Mouse (Mus musculus): ENCODE data around the gene Sv2b. TPM values are rescaled to one million over a fixed set of nuclear protein-coding genes. Genes with fewer than 3 reads are reported as not detected.
A peak's percentile ranks its signal among the peaks of the same experiment; 100 is the strongest.

The Sv2b gene
- total RNA-seq, 2 experiments from 2014 or later, result 341 to 350 TPM

DNA sequence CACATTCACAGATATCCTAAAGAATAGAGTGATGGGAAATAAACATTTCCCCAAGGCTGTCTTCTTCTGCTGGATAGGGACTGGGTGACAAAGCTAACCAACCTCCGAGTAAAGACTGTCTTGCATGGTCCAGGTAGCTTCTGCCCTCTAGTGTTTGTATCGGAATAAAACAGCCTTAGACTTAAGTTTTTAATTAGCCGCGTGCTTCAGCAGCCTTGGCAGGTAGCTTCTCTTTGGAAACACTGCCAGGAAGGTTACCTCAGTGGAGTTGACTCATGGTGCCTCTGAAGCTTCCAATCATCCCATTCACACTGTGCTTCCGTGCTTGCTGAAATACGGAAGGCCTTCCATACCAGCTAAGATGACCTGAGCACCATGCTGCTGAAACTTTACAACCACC lies 198.4 kb downstream of the Sv2b start:
- peak in 1 of 2 experiments; percentile 70 for DNase-seq (ENCODE audit: low spot score in 2 of 2)

DNA sequence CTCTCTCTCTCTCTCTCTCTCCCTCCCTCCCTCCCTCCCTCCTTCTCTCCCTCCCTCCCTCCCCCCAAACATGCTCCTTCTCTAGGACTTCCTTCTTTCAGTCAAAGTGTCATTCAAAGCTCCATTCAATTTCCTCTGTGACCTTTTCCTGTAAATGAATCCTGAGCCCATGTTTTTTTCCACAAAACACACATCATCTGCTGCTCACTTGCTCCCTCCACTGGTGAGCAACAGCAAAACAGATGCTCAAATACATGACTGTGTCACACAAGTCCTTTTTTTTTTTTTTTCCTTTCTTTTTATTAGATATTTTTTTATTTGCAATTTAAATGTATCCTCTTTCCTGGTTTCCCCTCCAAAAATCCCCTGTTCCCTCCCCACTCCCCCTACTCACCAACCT lies 201.6 kb downstream of the Sv2b start:
- peak; percentile 57 to 64 for DNase-seq (ENCODE audit: low spot score in 2 of 2)

DNA sequence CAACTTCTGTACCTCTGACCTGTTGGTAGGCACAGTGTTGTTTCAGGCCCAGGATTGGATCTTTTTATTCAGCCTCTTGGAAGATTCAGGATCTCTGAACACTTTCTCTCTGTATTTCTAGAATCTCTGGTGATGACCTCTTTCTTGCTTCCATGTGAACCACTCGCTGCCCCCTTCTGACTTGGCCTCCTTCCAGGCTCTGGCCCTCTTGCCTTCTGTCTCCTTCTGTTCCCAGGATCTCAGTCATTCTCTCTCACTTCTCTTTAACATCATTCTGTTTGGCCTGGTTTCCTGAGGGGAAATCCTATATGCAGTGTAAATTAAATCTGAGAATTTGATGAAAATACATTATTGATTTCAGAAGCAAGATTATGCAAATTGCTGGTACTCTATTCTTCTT lies 205.2 kb downstream of the Sv2b start:
- DNase-seq (ENCODE audit: low spot score in 2 of 2), result no peak

DNA sequence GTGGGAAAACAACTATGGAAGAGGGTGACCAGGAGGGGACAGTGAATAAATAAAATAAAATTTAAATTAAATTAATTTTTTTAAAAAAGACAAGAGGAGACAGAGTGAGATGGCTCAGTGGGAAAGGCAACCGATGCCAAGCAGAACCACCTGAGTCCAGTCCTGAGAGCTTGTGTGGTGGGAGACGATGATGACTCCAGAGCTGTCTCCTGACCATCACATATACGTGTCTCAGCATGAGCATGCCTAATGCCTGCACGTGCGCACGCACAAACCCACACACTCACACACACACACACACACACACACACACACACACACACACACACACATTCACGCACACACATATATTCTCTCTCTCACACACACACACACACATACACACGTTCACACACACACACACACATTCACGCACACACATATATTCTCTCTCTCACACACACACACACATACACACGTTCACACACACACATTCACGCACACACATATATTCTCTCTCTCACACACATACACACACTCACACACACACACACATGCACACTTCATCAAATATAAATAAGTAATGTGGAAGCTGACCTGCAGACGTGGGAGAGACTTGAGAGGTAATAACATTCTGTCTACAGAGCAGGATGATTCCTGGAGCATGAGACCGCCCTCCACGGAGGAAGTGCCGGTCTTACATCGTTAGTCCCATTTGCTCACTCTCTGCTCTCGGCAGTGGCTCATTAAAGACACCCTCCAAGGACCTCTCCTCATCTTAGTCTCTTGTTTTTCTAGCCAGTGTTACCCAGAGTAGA lies 206.3 kb downstream of the Sv2b start:
- DNase-seq (ENCODE audit: low spot score in 2 of 2), result no peak

DNA sequence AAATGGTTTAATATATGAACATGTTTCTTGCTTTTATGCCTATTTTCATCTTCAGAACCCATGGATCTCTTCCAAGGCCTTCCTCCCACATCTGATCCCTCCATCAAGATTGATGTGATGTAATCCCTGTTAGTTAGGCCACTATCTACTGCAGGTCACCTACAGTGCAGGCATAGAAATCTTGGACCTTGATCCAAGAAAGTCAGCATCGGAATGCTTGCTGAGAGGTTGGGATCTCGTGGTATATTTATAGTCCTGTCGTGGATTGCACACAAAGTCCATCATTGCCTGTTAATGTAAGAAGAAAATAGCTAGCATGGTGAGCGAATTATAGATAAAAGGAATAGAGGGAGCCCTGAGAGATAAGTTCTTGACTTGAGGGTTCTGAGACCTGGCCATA lies 223.6 kb downstream of the Sv2b start:
- DNase-seq (ENCODE audit: low spot score in 2 of 2), result no peak

DNA sequence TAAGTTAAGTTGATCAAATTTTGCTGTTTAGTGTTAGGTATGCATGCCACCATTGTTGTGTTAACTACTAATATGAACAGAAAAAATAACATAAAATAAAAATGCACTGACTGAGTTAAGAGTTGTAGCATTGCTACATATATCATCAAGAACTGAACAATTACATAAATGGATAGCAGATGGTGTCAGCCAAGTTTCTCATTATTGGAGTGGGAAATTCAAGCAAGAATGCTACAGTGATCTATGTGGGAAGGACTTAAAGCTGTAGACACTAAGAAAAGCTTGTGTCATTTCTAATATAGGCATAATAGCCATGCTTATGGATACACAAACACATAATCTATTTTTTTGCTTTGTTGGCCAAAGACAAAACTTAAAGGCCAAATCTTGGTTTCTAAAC lies 228.9 kb downstream of the Sv2b start:
- DNase-seq (ENCODE audit: low spot score in 2 of 2), result no peak

DNA sequence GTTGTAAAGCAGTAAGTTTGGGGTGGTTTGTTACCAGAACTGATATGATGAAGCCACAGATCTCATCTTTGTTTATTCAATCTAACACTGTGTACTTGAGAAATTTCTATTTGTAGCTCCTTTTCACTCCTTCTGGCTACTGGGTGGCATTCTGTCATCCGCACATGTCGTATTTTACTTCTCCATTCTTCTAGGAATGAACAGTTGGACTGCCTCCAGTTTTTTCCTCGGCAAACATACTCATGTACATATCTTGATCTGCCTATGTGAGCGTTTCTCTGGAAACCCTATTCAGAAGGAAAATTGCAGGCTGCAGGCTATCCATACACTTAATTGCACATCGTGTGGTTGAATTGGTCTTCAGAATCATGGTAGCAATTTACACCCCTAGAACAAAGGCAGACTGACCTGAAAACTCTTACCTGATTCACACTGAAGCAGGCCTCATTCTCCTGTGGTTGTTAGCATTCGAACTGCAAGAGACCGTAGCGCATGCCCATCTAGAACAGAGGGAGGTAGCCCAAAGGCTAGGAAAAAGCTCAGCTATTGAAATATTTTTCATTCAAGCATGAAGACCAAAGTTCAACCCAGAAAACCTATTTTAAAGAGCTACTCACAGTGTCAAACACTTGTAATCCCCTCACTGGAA lies 231.4 kb downstream of the Sv2b start:
- DNase-seq (ENCODE audit: low spot score in 2 of 2), result peak in 1 of 2 experiments; percentile 66

Other genes with a start within 250 kb of the Sv2b start
- gene Akap13, start 146.3 kb upstream of the Sv2b start, total RNA-seq (2021), result 10 to 100 TPM; 70.2 to 71.3 TPM